Mouse (Mus musculus) natural killer cell, adult 2 months (primary cell): ENCODE measurements around the gene Ahctf1.
"Not testable (repeated sequence)": the region's sequence is repeated elsewhere in the genome, so short reads cannot be mapped to it uniquely, and the experiment has no call there.

Source experiments
- DNase-seq, 2 experiments: peaks; one replicate each; pipeline ENCODE4 v3.0.0; 2022; ENCODE audit warnings: low spot score in 2 of 2

Gene Ahctf1

DNA sequence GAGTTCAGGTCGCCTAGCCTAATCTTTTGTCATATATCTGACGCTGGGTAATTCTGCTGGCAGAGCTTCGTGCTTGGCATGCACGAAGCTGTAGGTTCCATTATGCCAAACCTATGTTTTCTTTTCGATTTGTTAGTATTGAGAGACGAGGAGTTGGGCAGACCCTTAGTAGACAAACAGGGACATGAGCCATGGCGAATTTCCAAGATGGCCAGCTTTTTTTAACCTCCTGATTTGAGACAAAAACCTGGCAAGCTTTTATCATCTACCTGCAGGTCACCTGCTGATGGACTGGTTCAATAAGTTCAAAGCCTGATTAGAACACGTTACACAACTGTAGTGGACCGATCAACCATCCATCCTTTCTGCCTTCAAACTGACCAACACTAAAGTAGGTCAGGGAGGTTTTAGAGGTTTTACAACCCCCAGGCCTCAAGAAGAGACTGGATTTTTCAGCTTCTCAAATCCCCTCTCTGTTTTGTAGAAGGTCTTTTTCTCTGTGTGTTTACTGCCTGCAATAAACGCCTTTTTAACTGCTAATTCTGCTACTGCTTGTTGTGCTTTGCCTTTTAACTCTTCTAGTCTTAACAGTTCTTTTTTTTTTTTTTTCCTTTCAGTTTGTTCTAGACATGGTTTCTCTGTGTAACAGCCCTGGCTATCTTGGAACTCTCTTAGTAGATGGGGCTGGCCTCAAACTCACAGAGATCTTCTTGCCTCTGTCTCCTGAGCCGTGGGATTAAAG, 831 bp upstream of the Ahctf1 start:
- DNase-seq: no peak

DNA sequence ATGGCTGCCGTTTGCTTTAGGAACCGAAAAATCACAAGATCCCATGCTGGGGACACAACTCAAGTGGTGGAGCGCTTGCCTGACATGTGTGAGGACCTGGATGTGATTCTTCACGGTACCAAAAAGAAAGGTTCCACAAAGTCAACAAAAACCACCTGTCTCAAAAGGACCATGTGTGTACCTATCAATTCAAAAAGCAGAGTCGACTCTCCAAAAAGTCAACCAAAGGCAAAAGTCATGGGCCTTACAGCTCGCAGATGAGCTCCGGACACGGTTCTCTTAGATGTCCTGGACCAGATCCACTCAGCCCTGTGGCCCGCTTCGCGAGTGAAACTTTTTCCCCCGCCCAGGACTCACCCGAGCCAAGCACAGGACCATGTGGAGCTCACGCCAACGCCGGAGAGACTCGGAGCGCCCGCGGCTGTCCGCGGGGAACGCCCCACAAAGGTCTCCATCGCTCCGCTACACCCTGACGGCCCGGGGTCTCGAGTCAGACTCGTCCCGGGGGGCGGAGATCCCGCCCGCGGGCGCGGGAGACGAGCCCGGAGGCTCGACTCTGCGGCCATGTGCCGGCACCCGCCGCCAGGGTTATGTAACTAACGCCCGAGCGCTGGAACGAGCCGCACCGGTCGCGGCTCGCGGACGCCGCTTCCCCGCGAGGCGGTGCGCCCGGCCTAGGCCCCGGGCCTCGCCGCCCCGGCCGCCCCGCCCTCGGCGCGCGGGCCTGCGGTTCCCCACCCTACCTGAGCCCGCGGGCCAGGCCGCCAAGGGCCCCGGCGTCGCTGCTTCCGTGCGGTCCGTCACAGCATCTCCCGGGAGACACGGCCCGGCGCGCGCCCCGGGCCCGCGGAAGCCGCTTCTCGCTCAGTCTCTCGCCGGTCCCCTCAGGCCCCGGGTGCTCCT, 619 bp downstream of the Ahctf1 start, which contains the start of gene Gm10518:
Gene Gm10518, plus strand, starts transcription at position 767 of the 903 bp plus-strand sequence.
- peak in 1 of 2 experiments; percentile 35 for DNase-seq

DNA sequence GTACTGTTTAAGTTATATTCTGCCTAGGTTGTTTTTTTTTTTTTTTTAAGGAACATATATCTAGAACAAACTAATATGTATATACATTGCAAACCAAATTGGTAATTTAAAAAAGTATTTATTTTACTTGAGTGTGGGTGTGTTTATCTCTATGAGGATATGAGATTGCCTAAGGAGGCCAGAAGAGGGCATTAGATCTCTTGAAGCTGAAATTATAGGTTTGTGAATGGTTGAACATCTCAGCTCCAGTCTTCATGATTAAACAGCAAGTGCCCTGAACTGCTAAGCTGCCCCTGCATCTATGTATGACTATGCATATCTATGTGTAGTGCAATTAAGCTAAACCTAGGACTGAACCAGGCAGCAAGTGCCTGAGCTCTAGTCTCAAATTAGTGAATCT, 4.7 kb downstream of the Ahctf1 start:
- no peak for DNase-seq

DNA sequence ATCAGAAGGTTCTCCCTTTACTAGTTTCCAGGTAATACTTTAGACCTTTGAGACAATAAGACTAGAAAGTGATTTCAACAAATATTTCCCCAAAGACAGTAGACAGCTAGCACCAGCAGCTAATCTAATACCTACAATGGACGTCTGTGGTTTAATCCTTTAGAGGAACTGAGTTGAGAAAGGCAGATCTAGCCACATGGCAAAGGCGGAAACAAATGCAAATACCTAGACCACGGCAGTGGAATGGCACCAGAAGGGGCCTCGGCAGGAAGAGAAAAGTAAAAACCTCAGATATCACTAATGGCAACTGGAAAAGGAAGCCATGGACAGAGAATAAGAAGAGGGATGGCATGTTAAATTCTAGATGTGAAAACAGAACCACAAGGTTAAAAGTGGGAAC, 16.2 kb downstream of the Ahctf1 start:
- DNase-seq: peak in 1 of 2 experiments; percentile 37

DNA sequence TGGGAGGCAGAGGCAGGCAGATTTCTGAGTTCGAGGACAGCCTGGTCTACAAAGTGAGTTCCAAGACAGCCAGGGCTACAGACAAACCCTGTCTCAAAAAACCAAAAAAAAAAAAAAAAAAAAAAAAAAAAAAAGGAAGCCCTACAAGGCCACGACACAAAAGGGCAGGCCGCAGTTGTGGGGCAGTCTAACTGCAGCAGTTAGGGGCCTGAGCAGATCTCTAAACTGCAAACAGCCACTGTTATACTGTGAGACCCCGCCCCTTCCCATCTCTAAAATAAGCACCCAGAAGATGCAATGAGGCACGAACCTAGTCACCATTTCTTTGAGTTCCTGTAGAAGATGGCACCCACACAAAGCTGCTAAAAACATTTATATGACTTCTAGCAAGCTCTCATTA, 18.0 kb downstream of the Ahctf1 start:
- no peak for DNase-seq

DNA sequence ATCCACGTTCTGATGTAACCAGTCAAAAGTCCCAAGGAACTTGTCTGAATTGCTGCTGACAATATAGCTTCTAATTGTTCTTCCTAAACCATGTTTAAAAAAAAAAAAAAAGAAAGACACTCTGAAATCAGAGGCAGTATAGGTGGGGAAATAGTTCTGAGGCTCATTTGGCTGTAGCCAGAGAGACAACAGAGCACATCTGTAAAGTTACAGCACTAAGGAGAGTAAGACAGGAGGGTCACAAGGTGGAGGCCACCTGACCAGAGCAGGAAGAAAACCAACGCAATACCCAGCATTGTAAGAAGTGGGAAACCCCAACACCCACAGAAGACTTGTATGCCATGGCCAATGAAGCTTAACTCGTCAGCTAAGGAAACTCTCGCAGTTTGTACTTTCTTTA, 19.4 kb downstream of the Ahctf1 start:
- peak in 1 of 2 experiments; percentile 38 for DNase-seq

DNA sequence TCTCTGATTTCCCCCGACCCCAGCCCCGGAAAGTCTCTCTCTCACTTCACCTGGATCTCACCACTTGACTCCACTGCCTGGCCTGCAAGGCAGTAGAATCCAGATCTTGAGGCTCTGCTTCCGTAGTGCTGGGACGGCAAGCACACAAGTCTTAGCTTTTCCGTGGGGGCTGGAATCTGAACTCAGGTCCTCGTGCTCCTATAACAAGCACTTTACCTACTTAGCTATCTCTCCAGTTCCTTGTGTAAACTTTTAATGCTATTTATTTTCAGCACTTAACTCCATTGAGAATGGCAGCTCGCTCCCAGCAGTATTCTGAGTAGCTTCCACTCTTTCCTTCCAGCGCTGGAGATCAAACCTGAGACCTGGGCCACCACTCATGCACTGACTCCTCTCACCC, 26.6 kb downstream of the Ahctf1 start:
- DNase-seq: no peak

DNA sequence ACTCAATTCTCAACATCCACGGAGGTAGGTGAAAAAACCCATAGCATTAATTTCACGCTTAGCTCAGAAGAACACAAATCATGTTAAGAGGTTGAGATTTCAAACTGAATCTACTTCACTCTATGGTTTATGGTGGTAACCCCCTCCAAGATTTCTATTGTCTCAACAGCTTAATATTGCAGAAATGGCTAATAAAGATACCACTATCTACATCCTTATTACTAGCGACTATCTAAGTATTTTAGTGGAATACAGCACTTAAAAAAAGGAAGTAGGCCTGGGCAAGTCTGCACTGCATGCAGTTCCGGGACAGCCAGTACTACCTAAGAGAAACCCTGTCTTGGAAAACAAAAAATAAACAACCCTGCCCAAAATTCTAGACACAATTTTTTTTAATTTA, 42.9 kb downstream of the Ahctf1 start:
- no peak for DNase-seq

DNA sequence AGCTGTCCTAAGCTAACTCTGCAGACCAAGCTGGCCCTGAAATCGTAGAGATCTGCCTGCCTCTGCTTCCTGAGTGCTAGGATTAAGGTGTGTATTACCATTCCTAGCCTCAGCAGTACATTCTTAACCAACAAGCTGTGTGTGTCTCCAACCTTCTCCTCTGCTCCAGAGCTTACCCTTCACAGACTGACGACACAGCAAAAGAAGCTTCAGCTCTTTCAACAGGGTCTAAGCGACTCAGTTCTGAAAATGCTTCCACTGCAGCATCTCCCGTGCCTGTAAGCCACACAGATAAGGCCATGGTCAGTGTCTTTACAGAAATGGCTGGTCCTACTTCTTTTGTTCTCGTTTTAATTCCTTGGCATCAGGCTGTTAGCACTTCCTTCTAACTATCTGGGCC, 43.4 kb downstream of the Ahctf1 start:
- DNase-seq: no peak

DNA sequence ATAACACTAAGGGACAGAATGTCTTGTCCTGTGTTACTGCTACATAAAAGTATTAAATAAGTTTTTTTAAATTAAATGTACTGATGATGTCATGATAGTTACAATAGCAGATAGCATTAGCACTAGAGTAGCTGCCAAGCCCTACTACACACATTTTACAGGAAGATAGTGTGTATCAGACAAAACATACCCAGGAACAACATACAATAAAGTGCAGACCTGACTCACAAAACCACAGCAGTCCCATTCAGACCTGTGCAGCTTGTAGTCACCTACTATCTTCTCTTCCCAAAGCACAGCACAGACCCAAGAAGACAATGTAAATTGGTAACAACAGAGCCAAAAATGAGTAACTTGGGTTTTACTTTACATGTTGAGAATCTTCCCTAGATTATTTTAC, 47.0 kb downstream of the Ahctf1 start:
- DNase-seq: no peak

DNA sequence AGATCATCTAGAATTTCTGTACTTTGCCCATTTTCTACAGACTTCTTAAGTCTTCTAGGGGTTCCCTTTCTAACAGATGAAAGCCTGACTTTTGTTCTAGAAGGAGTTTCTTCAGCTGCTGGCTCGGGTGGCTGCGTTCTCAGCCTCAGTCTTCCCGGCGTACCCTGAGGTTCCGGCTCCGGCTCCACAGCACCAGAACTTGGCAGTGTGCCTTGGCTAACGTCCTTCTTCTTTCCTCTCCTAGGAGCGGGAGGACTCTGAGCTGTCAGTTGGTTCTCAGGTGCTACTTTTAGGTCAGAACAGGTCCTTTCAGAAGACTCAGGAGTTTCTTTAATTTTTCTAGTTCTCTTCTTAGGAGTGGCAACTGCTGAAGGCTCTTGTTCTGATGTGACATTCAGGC, 50.5 kb downstream of the Ahctf1 start:
- DNase-seq: no peak

DNA sequence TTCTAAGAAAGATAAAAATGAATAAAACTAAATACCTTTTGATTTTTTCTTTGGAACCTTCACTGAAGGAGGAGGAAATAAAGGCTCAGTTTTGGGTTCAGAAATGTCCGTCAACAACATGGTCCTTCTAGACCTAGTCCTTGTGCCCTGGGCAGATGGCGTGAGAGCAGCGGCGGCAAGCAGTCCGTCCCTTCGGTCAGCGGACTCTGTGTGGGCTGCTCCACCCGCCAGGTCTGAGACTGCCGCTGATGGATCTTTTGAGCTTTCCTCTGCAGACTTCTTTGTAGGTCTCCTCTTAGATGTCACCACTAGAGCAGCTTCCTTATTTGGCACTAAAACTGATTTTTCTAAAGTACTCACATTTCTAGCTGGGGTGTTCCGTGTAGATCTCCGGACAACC, 51.2 kb downstream of the Ahctf1 start:
- DNase-seq: no peak

DNA sequence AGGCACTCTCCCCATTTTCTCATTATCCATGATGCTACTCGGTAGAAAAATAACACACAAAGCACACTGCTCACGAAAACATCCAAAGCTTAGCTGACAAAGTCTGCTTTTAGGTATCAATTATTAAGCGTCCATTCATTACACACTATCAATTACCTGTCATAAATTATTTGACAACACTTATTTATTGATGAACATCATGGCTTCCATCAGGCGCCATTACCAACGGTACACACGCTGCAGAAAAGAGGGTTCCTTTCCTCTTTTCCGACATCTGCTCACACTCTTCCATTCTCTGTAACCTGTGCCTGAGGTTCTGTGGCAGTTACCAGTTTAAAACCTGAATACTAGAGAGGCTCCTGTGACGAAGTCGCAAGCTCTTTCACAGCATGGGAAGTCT, 58.3 kb downstream of the Ahctf1 start, which contains the start of gene Kif28:
Gene Kif28, minus strand, starts transcription at position 101 of the 400 bp plus-strand sequence.
- DNase-seq: no peak

DNA sequence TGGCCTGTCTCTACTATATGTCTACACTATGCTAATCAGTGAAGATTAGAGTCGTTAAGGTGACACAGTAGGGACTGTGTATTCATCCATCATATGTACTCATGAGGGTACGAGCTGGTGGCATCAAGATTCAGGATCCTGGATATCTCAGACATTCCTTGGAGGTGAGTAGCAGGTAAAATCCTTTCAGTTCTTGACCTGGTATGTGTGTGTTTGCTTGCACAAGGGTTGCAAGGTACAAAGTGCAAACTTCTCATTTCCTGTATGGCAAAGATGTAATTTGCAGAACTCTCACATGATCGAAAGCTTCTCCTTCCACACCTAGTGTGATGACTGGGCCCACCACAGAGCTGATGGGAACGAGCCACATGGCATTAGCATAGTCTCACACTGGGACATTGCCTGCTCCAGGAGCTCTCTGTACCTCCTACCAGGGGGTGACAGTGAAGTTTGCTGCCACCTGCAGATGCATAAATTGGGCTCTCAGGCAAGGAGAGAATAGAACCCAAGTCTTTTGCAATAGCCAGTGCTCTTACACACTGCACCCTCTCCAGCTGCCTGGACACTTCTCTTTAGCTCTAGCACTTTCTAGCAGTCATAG, 59.8 kb downstream of the Ahctf1 start:
- no peak for DNase-seq

DNA sequence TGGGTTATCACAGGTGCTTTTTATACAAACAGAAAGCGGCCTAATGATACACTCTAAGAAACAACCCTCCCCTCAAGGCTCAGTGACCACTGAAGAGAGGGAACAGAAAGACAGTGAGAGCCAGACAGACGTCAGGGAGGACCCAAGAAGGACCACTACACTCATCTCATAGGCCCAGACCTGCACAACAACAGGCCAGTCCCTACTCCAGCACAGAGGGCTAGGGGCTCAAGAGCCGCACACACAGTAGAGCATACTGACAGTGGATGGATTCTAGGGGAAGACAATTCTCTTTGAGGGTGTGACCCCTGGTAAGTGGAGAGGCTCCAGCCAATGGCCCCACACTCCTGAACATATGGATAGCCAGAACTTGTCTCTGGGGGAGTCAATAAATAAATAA, 67.0 kb downstream of the Ahctf1 start:
- no peak for DNase-seq

DNA sequence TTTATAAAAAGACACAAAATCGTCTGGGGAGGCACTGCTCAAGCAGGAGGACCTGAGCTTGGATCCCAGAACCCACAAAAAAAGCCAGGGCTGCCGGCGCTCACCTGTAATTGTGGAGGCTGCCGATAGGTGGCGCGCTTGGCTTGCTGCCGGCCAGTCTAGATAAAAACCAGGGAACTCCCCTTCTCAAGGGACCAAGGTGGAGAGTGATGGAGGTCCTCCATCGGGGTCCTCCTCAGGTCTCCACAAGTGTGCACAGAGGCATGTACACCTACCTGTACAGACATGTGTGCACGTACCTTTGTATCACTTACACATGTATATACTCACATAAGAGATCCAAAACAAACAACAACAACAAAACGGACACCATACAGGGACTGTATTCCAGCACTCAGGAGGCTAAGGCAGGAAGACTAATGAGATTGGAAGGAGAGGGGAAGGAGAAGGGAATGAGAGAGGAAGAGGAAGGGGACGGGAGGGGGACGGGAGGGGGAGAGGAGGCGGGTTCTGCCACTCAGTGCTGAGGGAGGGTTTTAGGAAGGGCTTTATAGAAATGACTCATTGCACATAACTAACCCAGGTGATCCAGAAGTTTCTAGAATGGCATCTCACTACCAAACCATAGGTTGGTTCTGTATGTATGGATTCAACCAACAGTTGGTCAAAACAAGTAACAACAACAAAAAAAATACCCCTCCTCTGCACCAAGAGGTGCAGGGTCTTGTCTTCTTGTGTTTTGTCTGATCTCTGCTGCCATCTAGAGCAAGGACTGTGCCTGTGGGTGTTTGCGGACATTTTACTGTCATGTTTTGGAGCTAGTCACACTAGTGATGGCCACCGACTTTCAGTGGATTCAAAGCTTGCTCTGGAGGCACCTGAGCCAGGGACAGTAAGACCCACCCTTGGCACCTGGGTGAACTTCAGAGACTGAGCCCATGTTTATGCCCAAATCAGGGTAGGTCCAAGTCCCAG, 68.7 kb downstream of the Ahctf1 start:
- peak; percentile 35 to 61 for DNase-seq

DNA sequence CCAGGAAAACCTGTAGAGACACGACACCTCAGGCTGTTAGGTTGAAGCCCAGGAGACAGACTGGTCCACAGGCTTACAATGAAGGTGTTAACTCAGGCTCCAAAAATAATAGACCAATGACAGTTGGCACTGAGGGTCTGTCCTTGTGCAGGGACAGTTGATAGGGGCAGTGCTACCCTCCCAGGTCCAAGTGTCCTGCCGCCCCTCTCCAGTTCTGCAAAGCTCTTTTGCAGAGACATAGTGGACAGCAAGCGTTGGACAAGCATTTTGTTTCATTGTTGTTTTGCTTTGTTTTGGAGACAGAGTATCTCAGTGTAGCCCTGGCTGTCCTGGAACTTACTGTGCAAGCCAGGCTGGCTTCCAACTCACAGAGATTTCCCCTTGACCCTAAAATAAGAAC, 72.1 kb downstream of the Ahctf1 start:
- DNase-seq: no peak

DNA sequence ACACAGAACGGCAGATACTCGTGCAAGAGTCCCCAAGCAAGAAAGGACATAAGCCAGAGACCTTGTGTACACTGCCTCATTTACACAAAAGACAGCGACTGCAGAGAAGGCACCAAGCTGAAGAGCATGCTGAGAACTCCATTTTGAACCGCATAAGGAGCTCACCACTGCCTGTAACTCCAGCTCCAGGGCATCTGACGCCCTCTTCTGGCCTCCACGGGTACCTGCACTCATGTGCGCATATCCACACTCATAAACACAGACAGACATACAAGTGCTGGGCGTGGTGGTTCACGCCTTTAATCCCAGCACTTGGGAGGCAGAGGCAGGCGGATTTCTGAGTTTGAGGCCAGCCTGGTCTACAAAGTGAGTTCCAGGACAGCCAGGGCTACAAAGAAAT, 74.8 kb downstream of the Ahctf1 start:
- DNase-seq: no peak

DNA sequence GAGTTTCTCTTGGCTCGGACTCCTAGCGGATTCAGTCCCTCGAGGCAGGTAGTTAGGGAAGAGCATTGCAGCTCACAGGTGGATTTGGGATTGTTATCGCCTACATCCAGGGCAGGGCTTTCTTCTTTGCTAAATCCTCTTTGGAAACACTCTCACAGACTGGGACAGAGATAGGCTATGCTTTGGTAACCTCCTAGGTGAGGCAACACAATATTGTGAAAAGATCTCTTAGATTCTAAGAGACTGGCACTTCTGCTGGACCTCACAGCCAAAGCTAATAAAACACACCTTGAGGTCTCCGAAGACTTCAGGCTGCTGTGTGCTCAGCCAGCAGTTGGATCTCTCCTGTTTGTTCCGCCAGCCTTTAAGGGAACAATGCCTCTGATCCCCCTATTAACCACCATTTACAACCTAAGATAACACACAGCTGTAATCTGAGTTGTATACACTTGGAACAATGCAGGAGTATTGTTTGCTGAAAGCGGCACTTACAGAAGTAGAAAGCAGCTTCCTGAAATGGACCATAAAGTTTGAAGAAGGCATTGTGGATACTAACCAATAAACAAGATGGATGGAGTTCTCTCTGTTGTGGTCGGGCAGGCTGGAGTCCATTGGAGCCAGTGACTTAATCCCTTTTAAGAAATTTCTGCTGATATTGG, 80.5 kb downstream of the Ahctf1 start:
- no peak for DNase-seq

DNA sequence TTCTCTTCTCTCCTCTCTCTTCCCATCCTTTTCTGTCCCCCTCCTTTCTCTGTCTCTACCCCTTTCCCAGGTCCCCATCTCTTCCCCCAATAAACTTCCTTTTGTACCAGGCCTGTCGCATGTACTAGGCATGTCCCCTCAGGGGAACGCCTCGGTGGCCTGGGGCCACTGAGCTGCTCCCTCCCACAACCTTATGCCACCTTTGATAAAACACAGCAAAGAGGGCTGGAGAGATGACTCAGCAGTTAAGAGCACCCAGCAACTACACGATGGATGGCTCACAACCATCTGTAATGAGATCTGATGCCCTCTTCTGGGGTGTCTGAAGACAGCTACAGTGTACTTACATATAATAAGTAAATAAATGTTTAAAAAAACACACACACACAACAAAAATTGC, 87.7 kb downstream of the Ahctf1 start:
- no peak for DNase-seq

DNA sequence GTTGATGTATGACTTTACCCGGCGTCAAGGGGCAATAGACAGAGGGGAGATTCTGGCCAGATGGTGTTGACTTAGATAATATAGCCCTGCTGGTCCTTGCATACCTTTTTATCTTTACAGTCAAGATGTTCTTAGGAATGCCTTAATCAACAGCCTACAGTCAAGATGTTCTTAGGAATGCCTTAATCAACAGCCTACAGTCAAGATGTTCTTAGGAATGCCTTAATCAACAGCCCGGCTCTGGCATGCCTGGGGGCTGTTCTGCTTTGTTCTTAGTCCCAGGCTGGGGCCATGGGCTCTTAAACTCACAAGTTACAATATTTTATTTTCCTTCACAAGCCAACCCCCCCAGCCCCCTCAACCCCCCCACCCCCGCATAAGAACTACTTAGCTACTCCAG, 88.2 kb downstream of the Ahctf1 start:
- DNase-seq: not testable (repeated sequence)
